Mouse (Mus musculus) right cerebral cortex, postnatal 10 days (tissue): Measurements from ENCODE around the gene Fxr1.
"Not testable (repeated sequence)": the region's sequence is repeated elsewhere in the genome, so short reads cannot be mapped to it uniquely, and the experiment has no call there.

ENCODE experiments used
- DNase-seq, 2 experiments: peaks; one replicate each; pipeline ENCODE4 v3.0.0; 2021; ENCODE audit warnings: low spot score in 2 of 2

Fxr1 gene

DNA sequence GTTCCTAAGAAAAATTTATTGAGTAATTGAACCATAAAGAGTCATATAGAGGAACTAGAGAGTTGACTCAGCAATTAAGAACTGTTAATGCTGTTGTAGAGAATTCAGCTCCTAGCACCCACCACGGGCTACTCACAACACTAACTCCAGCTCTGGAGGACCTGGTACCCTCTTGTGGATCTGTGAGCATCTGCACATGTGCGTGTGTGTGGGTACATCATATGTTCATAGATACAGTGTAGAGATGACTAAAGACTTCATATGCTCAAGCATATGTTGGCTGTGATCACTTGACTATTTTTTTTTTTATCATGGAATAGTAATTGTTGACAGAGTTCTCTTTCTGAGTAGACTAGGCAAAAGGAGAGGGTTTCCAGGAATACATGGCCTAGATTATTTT is 42.6 kb downstream of the Fxr1 start:
- no peak for DNase-seq

- DNase-seq: not testable (repeated sequence)
Observed at GRCm38 (mm10) chr3:34068943-34069342, 49.2 kb downstream of the Fxr1 start.

GRCm38 (mm10) chr3:34072726-34073125 is 53.0 kb downstream of the Fxr1 start:
- no peak for DNase-seq

DNA sequence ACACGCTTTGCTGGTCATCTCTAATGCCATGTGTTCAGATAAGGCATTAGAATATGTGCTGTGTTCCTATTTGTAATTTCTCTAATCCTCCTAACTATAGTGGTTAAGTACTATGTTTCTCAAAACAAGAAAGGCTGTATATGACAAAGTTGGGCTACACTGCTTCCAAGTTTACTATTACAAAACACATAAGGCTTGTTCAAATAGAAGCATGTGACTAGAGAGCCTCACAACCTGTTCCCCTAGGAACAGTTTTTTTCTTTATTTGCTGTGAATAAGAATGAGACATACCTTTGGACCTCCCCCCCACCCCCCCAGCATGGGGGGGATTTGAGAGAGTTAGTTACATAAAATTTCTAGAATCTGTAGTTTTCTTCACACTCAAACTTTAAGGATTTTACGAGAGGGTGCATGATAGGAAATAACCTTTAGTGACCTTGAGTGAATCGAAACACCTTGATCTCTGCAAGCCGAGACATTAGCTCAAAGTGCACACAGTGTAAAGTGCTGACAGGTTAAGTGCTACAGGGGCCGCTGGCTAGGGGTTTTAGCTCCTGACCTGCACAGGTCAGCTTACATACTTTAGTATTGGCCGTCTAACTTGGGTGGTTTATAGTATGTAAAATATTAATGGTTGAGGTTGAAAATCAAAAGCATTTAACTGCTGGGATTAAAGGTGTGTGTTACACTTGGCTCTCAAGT is 56.5 kb downstream of the Fxr1 start:
- DNase-seq: no peak

DNA sequence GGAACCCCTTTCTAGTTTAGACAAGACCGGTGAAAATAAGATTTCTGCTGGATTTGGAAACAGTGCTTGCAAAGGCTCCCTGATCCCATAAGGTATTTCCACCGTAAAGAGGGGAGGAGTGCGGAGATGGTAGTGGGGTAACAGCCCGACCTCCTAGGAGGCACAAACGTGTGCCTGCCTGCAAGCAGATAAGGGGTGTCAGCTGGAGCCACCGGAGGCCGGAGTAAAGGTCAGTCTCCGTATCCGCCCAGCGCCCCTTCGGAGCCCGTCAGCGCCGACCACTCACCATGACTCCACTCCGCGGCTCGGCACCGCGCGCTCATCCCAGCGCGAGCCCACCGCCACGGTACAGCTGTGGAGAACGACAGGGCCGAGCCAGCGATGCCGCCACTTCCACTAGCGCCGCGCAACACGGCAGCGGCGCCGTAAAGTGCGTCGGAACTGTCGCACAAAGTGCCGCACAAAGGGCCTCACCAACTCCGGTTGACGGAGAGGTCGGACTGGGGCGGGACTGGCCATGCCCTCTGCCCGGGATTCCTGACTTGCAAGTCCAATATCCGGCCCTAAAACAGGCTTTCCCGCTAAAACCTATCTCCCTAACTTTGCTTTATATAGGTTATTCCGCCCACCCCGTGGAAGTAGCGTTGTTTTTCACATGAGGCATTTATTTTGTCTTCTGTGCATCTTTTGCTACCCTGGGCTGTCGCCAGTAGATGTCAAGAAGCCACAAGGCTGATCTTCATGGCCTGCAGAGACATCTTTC is 61.3 kb downstream of the Fxr1 start, which contains the start of gene Dnajc19:
TSS of gene Dnajc19 (minus strand) at position 422 of the 763 bp plus-strand sequence.
- DNase-seq: peak; percentile 94 to 95

DNA sequence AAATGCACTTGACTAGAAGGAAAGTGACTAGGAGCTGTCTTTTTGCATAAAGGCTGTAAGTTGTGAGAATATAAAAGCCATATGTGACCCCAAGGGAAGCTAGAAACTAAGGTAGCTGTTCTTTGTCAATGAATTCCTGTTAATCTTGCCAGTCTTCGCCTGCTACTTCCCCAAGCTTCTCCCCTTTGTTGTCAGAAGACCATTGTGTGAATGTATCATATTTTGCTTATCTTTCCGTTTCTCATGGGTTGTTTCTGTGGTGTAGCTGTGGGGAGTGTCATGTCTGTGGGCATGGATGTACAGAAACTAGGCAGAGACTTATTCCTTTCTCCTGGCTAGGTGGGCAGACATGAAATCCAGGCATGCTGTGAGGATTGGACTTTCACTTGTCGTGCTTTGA is 62.2 kb downstream of the Fxr1 start:
- no peak for DNase-seq

GRCm38 (mm10) chr3:34083655-34084054 is 63.9 kb downstream of the Fxr1 start:
- DNase-seq: no peak

DNA sequence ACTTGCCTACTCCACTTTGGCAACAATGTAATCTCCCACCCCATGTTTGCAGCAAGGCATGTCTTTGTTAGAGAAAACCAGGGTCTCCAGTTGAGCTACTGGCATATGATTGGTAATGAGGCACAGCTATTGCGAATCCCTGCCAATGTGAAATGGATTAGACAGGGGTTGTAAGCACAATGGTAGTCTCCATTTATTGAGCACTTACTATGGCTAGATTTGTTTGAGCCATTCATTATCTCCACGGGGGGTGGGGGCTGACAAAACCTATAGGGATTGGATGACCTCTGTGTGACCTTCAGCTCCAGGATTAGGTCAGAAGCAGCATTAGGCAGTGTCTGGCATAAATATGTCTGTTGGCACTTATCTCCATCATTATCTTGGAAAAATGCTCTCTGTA is 83.1 kb downstream of the Fxr1 start:
- no peak for DNase-seq

DNA sequence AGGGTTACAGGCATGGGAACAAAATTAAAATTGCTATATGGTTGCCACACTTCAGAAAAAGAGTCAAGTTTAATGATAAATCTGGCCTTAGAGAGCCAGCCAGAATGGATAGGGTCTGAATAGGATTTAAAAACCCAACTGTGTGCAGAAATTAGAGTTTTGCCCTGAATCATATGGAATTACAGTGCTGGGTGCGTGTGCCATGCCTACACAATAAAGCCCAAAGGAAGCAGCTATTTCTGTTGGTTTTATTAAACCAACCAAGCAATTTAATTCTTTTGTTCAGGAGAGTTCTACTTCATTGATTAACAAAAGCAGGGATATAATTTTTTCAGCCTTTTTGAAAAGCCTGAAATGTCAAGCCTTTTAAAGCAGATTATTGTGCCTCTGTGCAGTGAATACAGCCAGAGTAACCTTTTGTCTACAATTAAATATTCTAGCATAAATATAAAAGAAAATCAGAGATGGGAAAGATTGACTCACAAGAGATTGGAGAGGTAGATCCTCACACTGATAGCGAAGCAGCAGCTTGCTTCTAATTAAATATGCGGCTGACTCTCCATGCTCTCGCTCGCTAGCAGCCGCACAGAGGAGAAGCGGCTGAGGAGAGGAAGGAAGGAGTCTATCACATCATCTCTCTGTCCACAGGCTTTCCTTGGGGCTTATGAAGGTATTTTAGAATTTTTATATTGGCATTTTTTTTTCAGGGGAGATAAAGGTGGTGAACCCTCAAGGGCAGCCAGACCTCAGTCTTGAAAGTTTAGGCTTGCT is 84.3 kb downstream of the Fxr1 start:
- DNase-seq: peak in 1 of 2 experiments; percentile 36

- no peak for DNase-seq
Observed at GRCm38 (mm10) chr3:34106421-34106820, 86.7 kb downstream of the Fxr1 start.

- DNase-seq: no peak
Observed at GRCm38 (mm10) chr3:34107631-34108030, 87.9 kb downstream of the Fxr1 start.

- DNase-seq: no peak
Observed at GRCm38 (mm10) chr3:34111941-34112685, 92.4 kb downstream of the Fxr1 start.

DNA sequence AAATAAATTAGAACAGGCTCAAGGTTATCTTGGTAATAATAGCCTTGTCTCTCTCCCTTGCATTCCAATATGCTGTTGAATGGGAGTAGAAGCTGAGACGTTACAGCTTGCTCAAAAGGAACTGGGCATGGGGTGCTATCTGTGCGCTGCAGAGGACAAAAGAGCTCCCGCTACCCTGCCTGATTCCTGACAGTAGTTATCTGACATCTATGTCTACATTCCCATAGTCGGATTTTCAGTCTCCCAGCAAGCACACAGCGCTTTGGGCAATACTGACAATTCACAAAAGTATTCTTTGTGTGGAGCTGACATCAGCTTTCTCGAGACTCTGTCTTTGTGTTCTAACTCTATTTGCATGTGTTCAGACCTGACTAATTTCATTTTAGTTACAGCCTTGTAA is 96.1 kb downstream of the Fxr1 start:
- DNase-seq: no peak

DNA sequence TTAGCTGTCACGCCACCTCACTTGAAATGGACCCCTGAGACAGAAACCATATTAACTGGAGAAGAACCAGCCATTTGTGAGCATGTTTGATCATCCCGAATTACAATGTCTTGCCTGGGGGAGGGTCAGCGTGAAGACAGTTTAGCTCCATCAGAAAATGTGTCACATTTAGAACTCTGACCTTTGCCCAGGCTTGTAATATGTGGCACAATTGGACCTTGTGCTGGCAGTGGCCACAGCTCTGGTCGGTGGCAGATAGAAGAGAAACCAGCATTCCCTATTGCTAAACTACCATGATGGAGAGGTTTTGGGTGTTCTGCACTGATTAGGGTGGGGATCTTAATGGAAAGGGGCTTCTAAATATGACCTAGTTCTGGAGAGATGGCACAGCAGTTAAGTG is 100.1 kb downstream of the Fxr1 start:
- DNase-seq: no peak
